Mouse (Mus musculus) erythroid progenitor cell, adult 5-6 weeks (primary cell): Measurements from ENCODE around the gene Fgf15. TPM values are rescaled to one million over a fixed set of nuclear protein-coding genes. Genes with fewer than 3 reads are reported as not detected.

Experiments used
- ATAC-seq: replicated peaks from 2 replicates; pipeline ENCODE4 v1.8.0; 2016; ENCODE audit warnings: moderate number of reproducible peaks, mild to moderate bottlenecking, moderate TSS enrichment, inconsistent platforms; ENCODE audit not compliant: poor library complexity, low FRiP score, severe bottlenecking
- total RNA-seq, 2 experiments: library from RNA; stranded (forward) in 1 of 2; stranded (reverse) in 1 of 2; fragments of 150-400 nt in 1 of 2; fragments of 186-747, 209-891 nt in 1 of 2; gene quantifications; 2 replicates each; pipeline versions ENCODE4 v1.2.3 to v1.2.4; 2015 to 2017; ENCODE audit warnings: low replicate concordance in 2 of 2

Gene Fgf15
- total RNA-seq, 2 experiments from 2014 or later: not detected

DNA sequence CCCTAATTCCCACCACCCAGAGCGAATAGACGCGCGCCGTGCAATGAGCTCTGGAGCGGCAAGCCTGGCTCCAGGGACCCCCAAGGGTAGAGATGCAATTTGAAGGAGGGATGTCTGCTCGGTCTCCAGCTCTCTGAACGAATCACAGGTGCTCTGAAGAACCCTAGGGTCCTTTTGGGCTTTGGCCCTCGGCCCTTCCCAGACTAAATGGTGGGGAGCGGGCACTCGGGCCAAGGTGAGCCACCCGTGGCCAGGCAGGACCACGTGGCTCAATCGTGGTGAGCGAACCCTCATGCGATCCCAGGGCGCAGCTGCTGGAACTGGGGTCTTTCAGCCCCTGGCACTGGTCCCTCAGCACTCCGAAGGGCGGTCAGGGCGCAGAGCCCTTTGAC is 46.4 kb downstream of the Fgf15 start:
- ATAC-seq: no peak

- no peak for ATAC-seq
Measured at GRCm38 (mm10) chr7:144943254-144943653, 46.9 kb downstream of the Fgf15 start.

Other genes starting within 250 kb of the Fgf15 start
- not detected in 2 replicates for gene Ano1, start 144.6 kb upstream of the Fgf15 start, total RNA-seq (2015; ENCODE audit: low replicate concordance)
- not detected in 2 replicates for gene Ano1, start 144.6 kb upstream of the Fgf15 start, total RNA-seq (2017; ENCODE audit: low replicate concordance)
- gene Fgf3, start 58.4 kb upstream of the Fgf15 start, total RNA-seq (2015; ENCODE audit: low replicate concordance): 0.36 TPM in 1 of 2 replicates, not detected in the other
- 1.1 TPM in 1 of 2 replicates, not detected in the other for gene Fgf3, start 58.4 kb upstream of the Fgf15 start, total RNA-seq (2017; ENCODE audit: low replicate concordance)
- not detected in 2 replicates for gene Fgf4, start 49.2 kb upstream of the Fgf15 start, total RNA-seq (2015; ENCODE audit: low replicate concordance)
- gene Fgf4, start 49.2 kb upstream of the Fgf15 start, total RNA-seq (2017; ENCODE audit: low replicate concordance): not detected in 2 replicates
- 5.4 and 10.8 TPM in 2 replicates for gene LTO1, start 18.6 kb downstream of the Fgf15 start, total RNA-seq (2015; ENCODE audit: low replicate concordance)
- 27.9 and 85.0 TPM in 2 replicates for gene LTO1, start 18.6 kb downstream of the Fgf15 start, total RNA-seq (2017; ENCODE audit: low replicate concordance)
- gene Ccnd1, start 43.4 kb downstream of the Fgf15 start, total RNA-seq (2015; ENCODE audit: low replicate concordance): 1.4 and 1.7 TPM in 2 replicates
- 1.3 and 1.7 TPM in 2 replicates for gene Ccnd1, start 43.4 kb downstream of the Fgf15 start, total RNA-seq (2017; ENCODE audit: low replicate concordance)